Mouse (Mus musculus): ENCODE measurements around the gene Shank3.

Shank3 gene

DNA sequence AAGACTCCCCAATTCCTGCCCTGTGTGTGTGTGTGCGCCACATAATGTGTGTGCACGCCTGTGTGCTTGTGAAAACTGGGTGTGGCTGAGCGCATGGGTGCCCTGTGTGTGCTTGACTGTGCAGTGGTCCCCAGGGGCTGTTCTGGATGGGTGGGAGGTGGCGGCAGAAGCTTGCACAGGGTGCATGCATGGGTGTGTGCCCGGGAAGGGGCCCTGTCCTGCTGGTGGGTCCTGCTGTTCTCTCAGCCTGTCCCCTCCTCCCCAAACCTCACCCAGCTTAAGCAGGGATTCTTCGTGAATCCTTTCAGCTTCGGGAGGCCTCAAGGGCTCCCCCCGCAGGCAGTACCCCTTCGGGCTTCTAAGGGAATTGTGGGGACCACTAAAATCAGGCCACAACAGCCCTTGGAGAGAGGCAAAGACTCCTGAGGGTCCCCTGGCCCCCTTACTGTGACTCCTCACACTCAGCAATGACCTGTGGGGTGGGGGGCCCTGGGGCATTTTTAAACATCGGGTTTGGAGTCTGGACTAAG lies 59.8 kb downstream of the Shank3 start:
- DNase-seq, result no peak

DNA sequence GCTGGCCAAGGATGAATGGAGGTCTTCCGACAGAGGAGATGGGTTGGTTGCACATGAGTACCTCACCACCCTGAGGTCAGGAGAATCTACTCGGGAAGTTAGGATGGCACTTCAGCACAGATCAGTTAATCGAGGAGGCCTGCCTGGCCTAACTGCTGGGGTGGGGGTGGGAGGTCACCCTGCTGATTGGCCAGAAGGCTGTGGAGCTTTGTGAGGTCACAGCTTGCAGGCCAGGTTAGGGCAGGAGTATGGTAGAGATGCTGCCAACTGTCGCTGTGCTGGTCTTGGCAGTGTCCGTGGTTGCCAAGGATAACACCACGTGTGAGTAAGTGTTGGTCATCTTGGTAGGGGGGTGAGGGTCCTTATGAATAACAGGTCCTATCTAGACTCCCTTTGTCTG lies 68.7 kb downstream of the Shank3 start, which contains the start of gene Acr:
TSS of gene Acr (plus strand) at position 213 of the 400 bp plus-strand sequence.
- DNase-seq, result no peak

DNA sequence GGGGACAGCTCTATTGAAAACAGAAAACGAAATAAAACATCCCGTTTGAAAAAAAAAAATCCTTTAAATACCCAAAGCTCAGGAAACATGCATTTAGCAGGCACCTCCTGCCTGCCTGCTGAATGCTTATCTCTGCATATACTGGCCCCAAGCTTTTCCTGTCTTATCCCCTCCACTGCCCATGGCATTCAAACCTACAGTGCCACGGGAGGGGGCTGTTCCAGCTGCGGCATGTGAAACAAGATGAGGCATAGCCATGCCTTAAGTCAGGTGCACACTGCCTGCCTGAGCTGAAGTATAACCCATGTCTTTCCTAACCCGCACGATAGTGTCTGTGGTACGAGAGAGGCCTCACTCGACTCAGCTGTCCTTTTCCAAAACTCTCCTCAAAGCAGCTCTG lies 72.7 kb downstream of the Shank3 start:
- DNase-seq, result no peak

DNA sequence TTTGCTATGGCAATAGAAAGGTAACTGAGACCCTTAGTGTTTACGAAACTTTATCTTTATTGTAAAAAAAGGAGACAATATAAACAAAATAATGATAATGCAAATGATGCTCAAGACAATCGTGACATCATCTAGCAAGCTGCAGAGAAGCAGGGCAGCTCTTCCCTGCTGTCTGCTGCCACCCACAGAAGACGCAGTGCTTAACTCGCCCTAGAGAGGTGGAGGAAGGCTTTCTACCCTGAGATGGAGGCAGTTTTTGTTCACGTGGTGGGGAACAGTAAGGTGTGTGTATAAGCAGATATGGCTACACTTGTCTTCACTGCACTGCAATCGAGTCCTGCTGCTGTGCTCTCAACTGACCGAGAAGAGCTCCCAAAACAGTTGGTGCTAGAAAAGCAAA lies 83.1 kb downstream of the Shank3 start:
- DNase-seq, result no peak

DNA sequence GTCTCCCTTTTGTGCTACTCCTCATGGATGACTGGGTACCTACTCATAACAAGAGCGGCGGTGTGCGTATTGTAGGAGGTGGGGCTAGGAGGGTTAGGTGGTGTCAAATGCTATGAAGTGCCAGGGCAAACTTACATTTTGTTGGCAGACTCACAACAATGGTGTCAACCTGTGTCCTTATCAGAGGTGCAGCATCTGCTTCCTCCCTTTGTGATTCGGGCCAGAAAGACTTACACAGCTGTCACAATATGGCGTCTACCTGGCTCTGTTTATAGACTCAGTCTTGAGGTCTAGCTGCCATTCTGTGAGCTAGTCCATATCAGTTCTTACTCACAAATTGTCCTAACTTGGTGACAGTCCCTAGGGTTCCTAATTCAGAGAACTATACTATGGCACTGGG lies 85.7 kb downstream of the Shank3 start:
- no peak for DNase-seq

GRCm38 (mm10) chr15:89585631-89586030 lies 86.2 kb downstream of the Shank3 start:
- no peak for DNase-seq

GRCm38 (mm10) chr15:89589146-89589545 lies 89.7 kb downstream of the Shank3 start:
- DNase-seq, result no peak

- no peak for DNase-seq
Observed at GRCm38 (mm10) chr15:89591317-89591716, 91.9 kb downstream of the Shank3 start.

DNA sequence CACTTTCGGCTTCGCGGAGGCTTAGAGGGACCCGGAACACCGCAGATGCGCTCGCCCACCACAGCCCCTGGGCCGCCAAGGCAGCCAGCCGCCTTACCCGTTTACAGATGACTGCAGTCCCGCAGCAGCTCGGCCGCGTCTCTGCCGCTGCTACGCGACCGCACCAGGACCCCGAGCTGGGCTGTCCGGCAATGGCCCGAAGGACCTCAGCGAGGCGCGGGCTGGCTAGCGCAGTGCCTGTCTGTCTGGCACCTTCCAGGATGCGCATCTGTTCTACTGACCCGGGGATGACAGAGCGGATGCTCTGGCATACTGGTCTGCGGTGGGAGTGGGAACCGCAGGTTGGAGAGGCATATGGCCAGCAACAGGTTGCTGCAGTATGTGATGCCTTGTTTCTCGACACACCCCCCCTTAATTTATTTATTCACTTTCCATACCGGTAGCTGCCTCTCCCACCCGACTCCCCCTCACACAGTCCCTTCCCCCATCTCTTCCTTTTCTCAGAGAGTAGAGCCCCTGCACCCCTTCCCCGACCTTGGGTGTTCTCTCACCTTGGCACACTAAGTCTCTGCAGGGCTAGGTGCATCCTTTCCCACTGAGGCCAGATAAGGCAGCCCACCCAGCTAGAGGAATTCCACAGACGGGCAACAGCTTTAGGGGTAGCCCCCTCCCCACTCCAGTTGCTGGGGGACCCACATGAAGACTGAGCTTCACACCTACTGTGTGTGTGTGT lies 92.5 kb downstream of the Shank3 start, which contains the start of gene Rabl2:
TSS of gene Rabl2 (minus strand) at position 201 of the 733 bp plus-strand sequence.
- peak; percentile 90 to 91 for DNase-seq

GRCm38 (mm10) chr15:89592548-89592947 lies 93.1 kb downstream of the Shank3 start:
- DNase-seq, result no peak

DNA sequence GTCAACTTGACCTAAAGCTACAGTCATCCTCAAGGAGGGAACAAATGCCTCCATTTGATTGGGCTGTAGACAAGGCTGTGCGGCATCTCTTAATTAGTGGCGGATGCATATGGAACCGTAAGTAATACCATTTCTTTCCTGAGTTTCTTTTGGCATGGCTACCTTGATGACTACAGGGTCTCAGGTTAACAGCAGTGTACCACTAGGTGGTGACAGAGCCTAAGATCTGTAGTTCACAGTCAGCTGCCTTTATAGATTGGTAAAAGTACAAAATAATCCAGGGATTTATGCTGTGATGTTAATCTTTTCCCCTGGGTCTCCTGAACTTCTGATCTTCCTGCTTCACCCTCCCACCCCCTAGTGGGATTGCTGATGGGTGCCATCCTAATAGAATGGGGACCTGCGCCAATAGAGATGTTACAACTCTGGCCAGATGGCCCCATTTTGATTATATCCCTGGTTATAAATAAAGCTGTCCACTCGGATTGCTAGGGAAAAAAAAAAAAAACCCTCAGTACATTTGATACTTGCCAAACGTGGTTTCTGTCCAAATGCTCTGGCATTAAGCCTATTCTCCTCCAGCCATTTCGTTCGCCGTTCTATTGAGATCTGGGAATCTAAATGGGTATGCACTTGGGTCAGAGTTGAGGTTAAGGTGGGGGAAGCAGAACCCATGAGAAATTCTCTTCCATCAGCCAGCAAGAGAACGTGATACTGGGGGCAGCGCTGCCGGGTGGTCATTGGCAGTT lies 106.6 kb downstream of the Shank3 start:
- DNase-seq, result no peak

- no peak for DNase-seq
Observed at GRCm38 (mm10) chr15:89607480-89607879, 108.1 kb downstream of the Shank3 start.

GRCm38 (mm10) chr15:89607888-89608287 lies 108.5 kb downstream of the Shank3 start:
- DNase-seq, result no peak

All from lung, postnatal 4 days (tissue).